Mouse (Mus musculus): ENCODE results near the gene Tmem63c. TPM values are rescaled to one million over a fixed set of nuclear protein-coding genes. Genes with fewer than 3 reads are reported as not detected.

Tmem63c gene
- polyA plus RNA-seq, 1 experiment from 2014 or later, result 1.2 TPM

DNA sequence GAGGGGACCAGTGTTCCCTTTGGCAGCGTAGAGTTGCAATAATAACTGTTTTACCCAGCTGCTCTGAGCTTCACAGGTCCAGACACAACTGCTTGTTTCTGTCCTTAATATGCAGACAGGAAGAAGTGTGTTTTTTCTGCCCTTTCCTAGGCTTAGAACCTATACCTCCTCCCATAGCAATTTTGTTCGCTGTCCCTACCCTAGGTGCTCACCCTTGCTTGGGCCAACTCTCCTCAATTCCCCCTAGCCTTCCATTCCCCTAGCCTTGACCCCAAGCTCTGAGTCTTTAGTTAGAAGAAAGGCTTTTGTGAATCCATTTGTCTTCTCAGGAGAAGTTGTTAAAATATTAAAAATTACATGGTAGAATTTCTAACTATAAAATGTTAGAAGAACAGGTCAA, 117.6 kb downstream of the Tmem63c start:
- H3K9me3 ChIP-seq (replicated peaks; ENCODE audit: control insufficient read depth, low read length), result no peaks in the 10 kb centered on the region
- H3K4me2 ChIP-seq (ENCODE audit: low read depth, low read length), result no peak overlapping the region
- no peaks in the 10 kb centered on the region for H3K4me1 ChIP-seq (ENCODE audit: control insufficient read depth, insufficient read depth, low read length)
- no peak overlapping the region for H3K4me3 ChIP-seq (replicated peaks; ENCODE audit: low read length)
- no peaks in the 10 kb centered on the region for H3K27me3 ChIP-seq (ENCODE audit: control insufficient read depth, insufficient read depth, low read length)
- H3K9ac ChIP-seq (ENCODE audit: low read length), result no peak overlapping the region
- 0 out of 2 replicates have a peak, but pooled peaks cover 4% of the 10 kb centered on the region for H3K36me3 ChIP-seq (ENCODE audit: control insufficient read depth, insufficient read depth, low read length)
- ATAC-seq (ENCODE audit: insufficient read depth, low FRiP score), result no peak
- H3K27ac ChIP-seq (ENCODE audit: low read length), result no peak overlapping the region
- WGBS, result 78% methylated on average over 2 of the region's 2 CpGs

Small RNAs within 50 kb of the gene (microRNA-seq; reads per million reads assigned to microRNA genes)
- gene Gm25847, result not detected

Other genes with a start within 250 kb of the Tmem63c start
- gene Irf2bpl, start 136.5 kb upstream of the Tmem63c start, polyA plus RNA-seq (2015; fragmentation: Nextera tagmentation; extraction: Ambion mirVana), result 10.1 and 11.7 TPM in 2 replicates
- 17.8 and 18.1 TPM in 2 replicates for gene Cipc, start 74.3 kb upstream of the Tmem63c start, polyA plus RNA-seq (2015; fragmentation: Nextera tagmentation; extraction: Ambion mirVana)
- 0.43 and 0.91 TPM in 2 replicates for gene Zdhhc22, start 30.9 kb upstream of the Tmem63c start, polyA plus RNA-seq (2015; fragmentation: Nextera tagmentation; extraction: Ambion mirVana)
- 3.0 and 4.0 TPM in 2 replicates for gene Ngb, start 81.2 kb downstream of the Tmem63c start, polyA plus RNA-seq (2015; fragmentation: Nextera tagmentation; extraction: Ambion mirVana)
- gene Gstz1, start 125.8 kb downstream of the Tmem63c start, polyA plus RNA-seq (2015; fragmentation: Nextera tagmentation; extraction: Ambion mirVana), result 40.4 and 40.6 TPM in 2 replicates
- gene Pomt2, start 126.6 kb downstream of the Tmem63c start, polyA plus RNA-seq (2015; fragmentation: Nextera tagmentation; extraction: Ambion mirVana), result 13.7 and 15.9 TPM in 2 replicates
- 1.5 and 2.3 TPM in 2 replicates for gene Samd15, start 178.4 kb downstream of the Tmem63c start, polyA plus RNA-seq (2015; fragmentation: Nextera tagmentation; extraction: Ambion mirVana)
- gene Tmed8, start 179.1 kb downstream of the Tmem63c start, polyA plus RNA-seq (2015; fragmentation: Nextera tagmentation; extraction: Ambion mirVana), result 2.3 and 2.8 TPM in 2 replicates
- gene Noxred1, start 217.4 kb downstream of the Tmem63c start, polyA plus RNA-seq (2015; fragmentation: Nextera tagmentation; extraction: Ambion mirVana), result 0.35 and 0.43 TPM in 2 replicates
- 36.3 and 37.8 TPM in 2 replicates for gene Vipas39, start 244.9 kb downstream of the Tmem63c start, polyA plus RNA-seq (2015; fragmentation: Nextera tagmentation; extraction: Ambion mirVana)
- 190 and 202 TPM in 2 replicates for gene Ahsa1, start 245.1 kb downstream of the Tmem63c start, polyA plus RNA-seq (2015; fragmentation: Nextera tagmentation; extraction: Ambion mirVana)